Mouse (Mus musculus) cortical plate, adult 2 months (tissue): ENCODE measurements around the gene Anapc1.

Source experiments
- CTCF ChIP-seq: fragments of 200-500 bp; IDR thresholded peaks from 2 replicates; pipeline ENCODE4 v1.5.1; 2011; ENCODE audit warnings: mild to moderate bottlenecking, control low read depth, low read length; ENCODE audit not compliant: insufficient read depth; ENCODE audit errors: extremely low read depth
- POLR2A ChIP-seq: fragments of 200-500 bp; IDR thresholded peaks from 2 replicates; pipeline ENCODE4 v1.6.1; 2011; ENCODE audit warnings: mild to moderate bottlenecking, low read length, control low read depth; ENCODE audit not compliant: insufficient read depth; ENCODE audit errors: extremely low read depth

DNA sequence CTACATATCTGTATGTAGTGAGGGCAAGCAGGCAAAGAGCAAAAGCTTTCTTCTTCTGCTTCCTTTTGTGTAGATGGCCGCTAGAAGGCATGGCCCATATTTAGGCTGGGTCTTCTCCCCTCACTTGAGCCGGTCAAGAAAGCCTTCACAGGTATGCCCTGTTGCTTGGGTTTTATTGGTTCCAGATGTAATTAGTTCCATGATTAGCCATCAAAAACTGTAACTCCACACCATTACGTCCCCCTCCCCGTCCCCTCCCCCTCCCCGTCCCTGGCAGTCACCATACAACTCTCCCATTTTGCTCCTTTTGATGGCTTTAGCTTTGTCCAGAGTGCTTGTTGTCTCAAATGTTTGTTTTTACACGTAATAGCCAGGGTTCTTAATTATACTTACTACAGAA, 25.7 kb upstream of the Anapc1 start:
- TF ChIP-seq CTCF = no peak
- no peak for TF ChIP-seq POLR2A
